Mouse (Mus musculus) T-helper 1 cell (primary cell): ENCODE results near the gene Vmn2r29.
"Not testable (repeated sequence)": the region's sequence is repeated elsewhere in the genome, so short reads cannot be mapped to it uniquely, and the experiment has no call there.

Experiments used
- in situ Hi-C: fragments of 300-600 bp; cut with MboI, MseI; formaldehyde crosslinking; loops from one replicate; pipeline ENCODE4 v1.15.1; 2025; ENCODE audit warnings: high pct_unique_total_duplicates

Gene Vmn2r29

GRCm38 (mm10) chr7:7247228-7247627 is at the start of gene Vmn2r29:
Gene Vmn2r29, minus strand, starts transcription at chr7:7247328.
- in situ Hi-C loops = loop anchor here (25.0 kb wide), 1 partner anchor 715 kb away; no protein-coding TSS in a partner anchor

DNA sequence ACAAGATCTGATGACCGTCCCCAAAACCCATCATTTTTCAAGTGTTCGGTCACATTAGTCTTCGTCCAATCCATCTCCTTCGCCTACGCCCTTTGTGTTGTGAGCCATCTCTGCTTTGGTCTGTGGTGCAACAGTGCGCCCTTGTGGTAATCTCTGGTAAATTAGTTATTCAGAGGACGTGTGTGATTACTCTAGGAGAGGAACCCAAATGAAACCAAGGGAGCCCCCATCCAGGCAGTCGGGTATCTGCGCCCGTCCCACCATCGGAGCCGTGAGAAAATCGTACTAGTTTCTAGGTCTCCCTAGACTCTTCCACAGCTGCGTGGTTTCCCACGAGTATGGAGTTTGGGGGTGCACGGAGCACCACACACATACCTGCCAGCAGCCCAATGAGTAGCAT is 48.5 kb upstream of the Vmn2r29 start:
- in situ Hi-C loops = loop anchor here (5.0 to 10.0 kb wide), 6 partner anchors 98 to 1909 kb away; partner anchors contain the start of gene Zfp667

GRCm38 (mm10) chr7:7281383-7281782 is 34.3 kb upstream of the Vmn2r29 start:
- in situ Hi-C loops = no loop called here

DNA sequence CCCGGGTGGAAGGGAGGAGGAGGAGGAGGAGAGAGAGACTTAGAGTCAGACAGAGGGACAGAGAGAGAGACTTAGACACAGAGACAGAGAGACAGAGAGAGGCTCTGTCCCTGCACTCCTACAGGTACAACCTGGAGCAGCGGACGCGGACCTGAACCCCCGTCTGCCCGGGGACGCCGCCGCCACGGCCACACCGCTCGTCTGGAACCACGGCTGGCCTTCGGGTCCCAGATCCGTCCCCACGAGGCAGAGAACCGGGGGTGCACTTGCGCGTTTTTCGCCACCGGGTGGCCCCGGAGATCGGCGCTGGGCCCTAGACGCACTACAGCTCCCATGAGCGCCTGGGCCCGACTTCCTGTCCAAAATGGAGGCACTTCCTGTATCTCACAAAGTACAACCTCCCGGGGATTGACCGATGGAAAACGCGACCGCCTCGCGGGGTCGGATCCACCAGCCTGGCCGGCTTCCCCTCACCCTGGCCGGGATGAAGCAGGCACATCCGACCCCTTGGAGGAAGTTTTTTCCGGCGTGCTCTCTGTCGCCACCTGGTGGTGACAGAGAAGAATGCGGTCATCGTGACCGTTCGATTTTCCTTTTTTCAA is 30.9 kb upstream of the Vmn2r29 start, which contains the start of gene Gm45844:
Gm45844 (minus strand) TSS at position 324 of the 602 bp plus-strand sequence.
- in situ Hi-C loops = not testable (repeated sequence)

DNA sequence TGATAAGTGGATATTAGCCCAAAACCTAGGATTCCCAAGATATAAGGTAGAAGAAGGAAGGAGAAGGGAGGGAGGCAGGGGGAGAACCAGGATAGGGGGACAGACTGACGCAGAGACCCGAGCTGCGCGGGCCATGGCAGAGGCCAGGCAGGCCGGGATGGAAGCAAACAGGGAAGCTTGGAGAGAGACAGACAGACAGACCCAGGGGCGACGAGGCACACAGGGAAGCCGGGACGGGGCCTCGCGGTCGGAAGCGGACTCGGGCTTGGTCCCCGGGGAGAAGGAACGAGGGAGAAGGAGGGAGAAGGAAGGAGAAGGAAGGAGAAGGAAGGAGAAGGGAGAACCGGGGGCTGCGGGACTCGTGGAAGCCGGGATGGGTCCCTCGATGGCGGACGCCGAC is 30.4 kb upstream of the Vmn2r29 start:
- in situ Hi-C loops = not testable (repeated sequence)

DNA sequence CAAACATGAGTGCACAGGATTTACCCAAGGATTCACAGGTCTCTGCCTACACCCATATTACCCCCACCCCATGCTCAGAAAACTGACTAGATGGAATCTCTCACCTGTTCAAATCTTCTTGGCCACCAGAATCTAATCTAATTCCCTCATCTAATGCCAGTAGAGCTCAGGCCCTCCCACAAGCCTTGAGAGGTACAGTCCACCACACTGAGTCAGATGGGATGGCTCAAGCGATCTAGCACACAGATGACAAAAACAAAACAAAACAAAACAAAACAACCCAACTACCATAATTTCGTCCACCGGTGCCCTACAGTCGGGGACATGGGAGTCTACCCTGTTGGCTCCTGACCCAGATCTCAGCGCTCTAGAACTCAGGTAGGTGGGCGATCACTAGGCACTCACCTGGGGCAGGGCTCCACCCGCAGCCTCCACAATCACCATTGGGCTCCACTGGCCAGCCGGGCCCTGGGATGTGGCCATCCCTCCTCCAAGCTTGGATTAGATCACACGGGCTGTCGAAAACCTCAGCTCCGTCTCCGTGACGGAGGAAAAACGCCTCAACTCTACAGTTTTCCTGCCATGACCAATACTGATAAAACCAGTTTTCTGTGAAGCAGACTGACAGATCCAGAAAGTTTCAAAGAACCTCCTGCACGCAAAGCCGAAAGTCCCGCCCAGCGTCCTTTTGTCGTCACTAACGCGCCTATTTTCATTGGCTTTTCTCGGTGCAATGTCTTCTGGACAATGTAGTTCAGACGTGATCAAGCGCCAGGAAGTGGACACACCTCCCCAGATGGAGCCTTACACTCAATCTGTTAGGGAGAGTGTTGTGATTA is 37.6 kb downstream of the Vmn2r29 start, which contains the start of gene Zfp772:
Zfp772 (minus strand) TSS at position 686 of the 839 bp plus-strand sequence.
- in situ Hi-C loops = not testable (repeated sequence)

DNA sequence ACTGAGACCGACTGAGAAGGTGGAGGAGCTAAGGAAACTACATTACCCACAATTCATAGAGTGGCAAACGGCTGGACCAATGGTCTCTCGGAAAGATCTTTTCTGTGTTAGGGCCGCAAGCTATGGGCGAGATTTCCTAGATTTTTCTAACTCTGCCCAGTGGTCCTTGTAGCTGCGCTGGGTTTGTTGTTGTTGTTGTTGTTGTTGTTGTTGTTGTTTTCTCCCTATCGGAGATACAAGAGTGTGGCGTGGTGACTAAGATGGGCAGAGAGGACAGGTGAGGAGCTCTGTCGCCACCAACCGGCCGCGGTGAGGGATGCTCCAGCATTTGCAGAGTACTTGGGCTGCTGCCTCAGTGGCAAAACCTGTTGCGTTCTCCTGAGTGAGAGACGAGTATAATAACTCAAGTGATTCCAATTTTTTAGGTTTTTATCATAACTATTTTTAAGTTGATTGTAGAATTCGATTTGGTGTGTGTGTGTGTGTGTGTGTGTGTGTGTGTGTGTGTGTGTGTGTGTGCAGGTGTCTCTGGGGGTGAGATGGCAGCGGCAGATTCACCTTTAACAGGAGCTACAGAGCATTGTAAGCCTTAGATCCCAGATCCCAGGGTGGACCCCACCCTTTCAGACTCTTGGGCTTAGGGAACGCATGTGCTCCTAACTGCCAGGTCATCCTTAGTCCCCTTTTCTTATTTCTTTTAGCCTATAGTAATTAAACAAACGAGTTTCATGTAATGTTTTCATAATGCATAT is 58.8 kb downstream of the Vmn2r29 start:
- in situ Hi-C loops = loop anchor here (25.0 kb wide), 1 partner anchor 251 kb away; no protein-coding TSS in a partner anchor

DNA sequence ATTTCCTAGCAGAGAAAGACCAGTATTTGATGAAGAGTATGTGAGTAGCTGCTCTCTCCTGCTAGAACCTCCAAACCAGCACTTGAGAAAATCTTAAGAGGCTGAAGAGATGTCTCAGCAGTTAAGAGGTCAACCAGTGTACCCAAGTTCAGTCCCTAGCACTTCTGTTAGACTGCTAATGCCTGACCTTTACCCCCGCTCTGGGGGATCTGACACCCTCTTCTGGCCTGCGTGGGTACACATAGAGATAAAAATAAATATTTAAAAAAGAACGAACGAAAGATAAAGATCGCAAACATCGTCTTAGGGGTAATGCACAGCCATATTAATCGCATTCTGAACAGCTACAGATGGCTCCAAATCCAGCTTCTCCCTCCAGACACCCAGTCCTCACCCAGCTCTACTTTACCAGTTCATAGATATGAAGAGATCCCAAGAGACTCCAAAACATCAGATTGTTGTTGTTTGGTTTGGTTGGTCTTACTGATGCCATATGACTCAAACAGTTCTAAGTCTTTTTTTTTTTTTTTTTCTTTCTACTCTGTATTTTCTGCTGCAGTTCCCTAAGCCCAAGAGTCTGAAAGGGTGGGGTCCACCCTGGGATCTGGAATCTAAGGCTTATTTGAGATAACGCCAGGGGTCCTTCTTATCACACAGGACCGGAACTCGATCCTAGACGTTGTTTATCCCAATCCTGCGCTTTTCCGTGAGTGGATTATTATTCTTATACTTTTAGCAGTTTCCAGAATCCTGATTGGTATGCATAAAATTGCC is 59.5 kb downstream of the Vmn2r29 start:
- in situ Hi-C loops = loop anchor here (25.0 kb wide), 1 partner anchor 250 kb away; no protein-coding TSS in a partner anchor

DNA sequence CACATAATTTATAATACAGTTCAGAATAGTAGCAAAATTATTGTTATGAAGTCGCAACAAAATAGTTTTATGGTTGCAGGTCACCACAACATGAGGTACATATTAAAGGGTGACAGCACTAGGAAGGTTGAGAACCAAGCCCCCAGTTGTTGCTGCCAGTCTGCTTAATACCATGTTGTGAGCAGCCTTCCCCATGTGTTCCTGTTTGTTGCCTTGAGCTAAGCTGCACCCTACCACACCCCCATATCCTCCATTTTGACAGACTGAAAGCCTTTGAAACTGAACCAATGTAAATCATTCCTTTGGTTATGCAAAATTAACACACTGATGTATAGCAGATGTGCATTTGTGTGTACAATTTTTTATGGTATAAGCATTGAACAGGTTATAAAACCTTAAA is 61.2 kb downstream of the Vmn2r29 start:
- in situ Hi-C loops = loop anchor here (25.0 kb wide), 1 partner anchor 249 kb away; no protein-coding TSS in a partner anchor
